Mouse (Mus musculus): Measurements from ENCODE around the gene Vipr2.

The Vipr2 gene

GRCm38 (mm10) chr12:116077074-116077854 is at the start of gene Vipr2:
TSS of gene Vipr2 (plus strand) at chr12:116077726.
- Histone ChIP-seq H3K27me3 (ENCODE audit: insufficient read depth, low read length) (peaks cover 37% of the 10 kb centered on the region), H3K9me3 (ENCODE audit: low read length) (peaks cover 43% of the 10 kb centered on the region), H3K36me3 (ENCODE audit: insufficient read depth, low read length) (no peaks in the 10 kb centered on the region), H3K4me3 (replicated peaks; ENCODE audit: low read length) (peak within 1 kb of the TSS; percentile 80), H3K4me1 (replicated peaks; ENCODE audit: low read depth, low read length) (peaks cover 3% of the 10 kb centered on the region; the same call in 1 of the 2 replicates)
- TF ChIP-seq CTCF (conservative IDR thresholded peaks at IDR 0.05; ENCODE audit: low read length) (no peak), NANOG (IDR thresholded peaks at IDR 0.05; ENCODE audit: borderline replicate concordance, low read length) (no peak)

DNA sequence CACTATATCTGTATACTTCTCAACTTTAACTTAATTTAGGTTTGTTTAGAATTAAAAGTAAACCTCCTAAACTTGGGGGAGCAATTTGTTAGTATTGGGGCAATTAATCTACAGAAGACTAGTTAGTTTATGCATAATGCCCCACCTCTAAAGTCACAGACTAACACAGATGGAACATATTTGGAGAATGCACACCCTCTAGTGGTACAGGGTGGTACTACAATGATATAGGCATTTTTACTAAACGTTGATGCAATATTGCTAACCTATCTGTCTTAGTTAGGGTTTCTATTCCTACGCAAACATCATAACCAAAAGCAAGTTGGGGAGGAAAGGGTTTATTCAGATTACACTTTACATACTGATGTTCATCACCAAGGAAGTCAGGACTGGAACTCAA is 49.4 kb upstream of the Vipr2 start:
- no peaks in the 10 kb centered on the region for H3K27me3 ChIP-seq (ENCODE audit: insufficient read depth, low read length)
- peaks cover 8% of the 10 kb centered on the region; the same call in 1 of the 2 replicates for H3K9me3 ChIP-seq (ENCODE audit: low read length)
- TF ChIP-seq CTCF (conservative IDR thresholded peaks at IDR 0.05; ENCODE audit: low read length) (peak; percentile 70), NANOG (IDR thresholded peaks at IDR 0.05; ENCODE audit: borderline replicate concordance, low read length) (no peak), POU5F1 (IDR thresholded peaks at IDR 0.05; ENCODE audit: borderline replicate concordance, low read length) (no peak)
- H3K4me3 ChIP-seq (replicated peaks; ENCODE audit: low read length), result no peak overlapping the region
- H3K4me1 ChIP-seq (replicated peaks; ENCODE audit: low read depth, low read length), result no peaks in the 10 kb centered on the region
- H3K36me3 ChIP-seq (ENCODE audit: insufficient read depth, low read length), result no peaks in the 10 kb centered on the region

DNA sequence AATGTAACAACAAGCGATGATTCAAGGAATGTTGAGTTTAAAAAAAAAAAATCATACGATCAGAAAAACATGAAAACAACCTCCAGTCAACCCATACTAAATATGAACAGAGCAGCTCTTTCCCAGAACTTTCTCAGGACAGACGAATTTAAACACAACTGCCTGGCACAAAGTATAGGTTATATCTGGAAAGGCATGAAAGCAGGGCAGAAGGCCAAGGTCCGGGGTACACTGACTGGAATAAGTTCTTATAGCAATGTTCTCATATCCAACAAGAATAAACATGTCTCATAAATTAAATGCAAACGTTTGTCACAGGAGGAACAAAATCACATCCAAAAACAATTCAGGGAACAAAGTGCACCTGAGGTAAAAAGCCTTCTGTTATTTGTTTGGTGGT is 42.2 kb upstream of the Vipr2 start:
- H3K4me3 ChIP-seq (replicated peaks; ENCODE audit: low read length), result no peak overlapping the region
- H3K9me3 ChIP-seq (ENCODE audit: low read length), result no peaks in the 10 kb centered on the region
- no peak for TF ChIP-seq NANOG (IDR thresholded peaks at IDR 0.05; ENCODE audit: borderline replicate concordance, low read length)
- no peak for TF ChIP-seq CTCF (conservative IDR thresholded peaks at IDR 0.05; ENCODE audit: low read length)
- TF ChIP-seq POU5F1 (IDR thresholded peaks at IDR 0.05; ENCODE audit: borderline replicate concordance, low read length), result no peak
- H3K27me3 ChIP-seq (ENCODE audit: insufficient read depth, low read length), result no peaks in the 10 kb centered on the region
- no peaks in the 10 kb centered on the region for H3K4me1 ChIP-seq (replicated peaks; ENCODE audit: low read depth, low read length)
- H3K36me3 ChIP-seq (ENCODE audit: insufficient read depth, low read length), result no peaks in the 10 kb centered on the region

GRCm38 (mm10) chr12:116044785-116045184 is 32.7 kb upstream of the Vipr2 start:
- Histone ChIP-seq H3K9me3 (ENCODE audit: low read length) (no peaks in the 10 kb centered on the region), H3K4me3 (replicated peaks; ENCODE audit: low read length) (no peak overlapping the region), H3K36me3 (ENCODE audit: insufficient read depth, low read length) (no peaks in the 10 kb centered on the region), H3K27me3 (ENCODE audit: insufficient read depth, low read length) (no peaks in the 10 kb centered on the region), H3K4me1 (replicated peaks; ENCODE audit: low read depth, low read length) (peaks cover 15% of the 10 kb centered on the region)
- TF ChIP-seq POU5F1 (IDR thresholded peaks at IDR 0.05; ENCODE audit: borderline replicate concordance, low read length) (no peak), NANOG (IDR thresholded peaks at IDR 0.05; ENCODE audit: borderline replicate concordance, low read length) (no peak), CTCF (conservative IDR thresholded peaks at IDR 0.05; ENCODE audit: low read length) (no peak)

- Histone ChIP-seq H3K4me1 (replicated peaks; ENCODE audit: low read depth, low read length) (peaks cover 15% of the 10 kb centered on the region), H3K9me3 (ENCODE audit: low read length) (no peaks in the 10 kb centered on the region), H3K4me3 (replicated peaks; ENCODE audit: low read length) (peak within 1 kb of the TSS; percentile 93), H3K27me3 (ENCODE audit: insufficient read depth, low read length) (no peaks in the 10 kb centered on the region), H3K36me3 (ENCODE audit: insufficient read depth, low read length) (peaks cover 19% of the 10 kb centered on the region)
- TF ChIP-seq CTCF (conservative IDR thresholded peaks at IDR 0.05; ENCODE audit: low read length) (no peak), NANOG (IDR thresholded peaks at IDR 0.05; ENCODE audit: borderline replicate concordance, low read length) (no peak), POU5F1 (IDR thresholded peaks at IDR 0.05; ENCODE audit: borderline replicate concordance, low read length) (no peak)
Observed at GRCm38 (mm10) chr12:116047440-116048377, 29.8 kb upstream of the Vipr2 start, which contains the start of gene Zfp386. TSS of gene Zfp386 (plus strand) at chr12:116047724.

DNA sequence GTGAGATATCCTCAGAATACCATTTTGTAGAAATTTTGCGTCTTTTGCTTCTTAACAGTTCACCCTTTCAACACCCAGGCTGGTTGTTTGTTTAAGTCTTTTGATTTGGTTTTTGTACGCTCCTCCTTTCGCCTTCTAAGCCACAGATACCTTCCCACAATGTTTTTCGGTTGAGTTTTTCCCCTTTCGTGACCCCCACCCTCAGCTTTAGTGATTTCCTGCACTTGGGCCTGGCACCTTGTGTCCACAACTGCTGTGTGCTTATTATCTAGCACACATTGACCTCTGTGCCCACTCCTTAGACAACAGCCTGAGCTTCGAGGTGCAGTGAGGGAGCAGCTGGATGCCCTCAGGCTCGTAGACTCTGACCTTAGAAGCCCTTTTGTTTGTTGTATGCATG is 28.8 kb upstream of the Vipr2 start:
- no peak for TF ChIP-seq CTCF (conservative IDR thresholded peaks at IDR 0.05; ENCODE audit: low read length)
- no peak for TF ChIP-seq POU5F1 (IDR thresholded peaks at IDR 0.05; ENCODE audit: borderline replicate concordance, low read length)
- no peak for TF ChIP-seq NANOG (IDR thresholded peaks at IDR 0.05; ENCODE audit: borderline replicate concordance, low read length)
- no peaks in the 10 kb centered on the region for H3K27me3 ChIP-seq (ENCODE audit: insufficient read depth, low read length)
- H3K9me3 ChIP-seq (ENCODE audit: low read length), result no peaks in the 10 kb centered on the region
- peaks cover 19% of the 10 kb centered on the region for H3K36me3 ChIP-seq (ENCODE audit: insufficient read depth, low read length)
- peak overlapping the region; percentile 93 for H3K4me3 ChIP-seq (replicated peaks; ENCODE audit: low read length)
- peaks cover 15% of the 10 kb centered on the region for H3K4me1 ChIP-seq (replicated peaks; ENCODE audit: low read depth, low read length)

GRCm38 (mm10) chr12:116049236-116049635 is 28.3 kb upstream of the Vipr2 start:
- no peak for TF ChIP-seq CTCF (conservative IDR thresholded peaks at IDR 0.05; ENCODE audit: low read length)
- TF ChIP-seq POU5F1 (IDR thresholded peaks at IDR 0.05; ENCODE audit: borderline replicate concordance, low read length), result no peak
- no peak for TF ChIP-seq NANOG (IDR thresholded peaks at IDR 0.05; ENCODE audit: borderline replicate concordance, low read length)
- H3K27me3 ChIP-seq (ENCODE audit: insufficient read depth, low read length), result no peaks in the 10 kb centered on the region
- peaks cover 15% of the 10 kb centered on the region for H3K4me1 ChIP-seq (replicated peaks; ENCODE audit: low read depth, low read length)
- peaks cover 21% of the 10 kb centered on the region for H3K36me3 ChIP-seq (ENCODE audit: insufficient read depth, low read length)
- H3K9me3 ChIP-seq (ENCODE audit: low read length), result no peaks in the 10 kb centered on the region
- no peak overlapping the region for H3K4me3 ChIP-seq (replicated peaks; ENCODE audit: low read length)

DNA sequence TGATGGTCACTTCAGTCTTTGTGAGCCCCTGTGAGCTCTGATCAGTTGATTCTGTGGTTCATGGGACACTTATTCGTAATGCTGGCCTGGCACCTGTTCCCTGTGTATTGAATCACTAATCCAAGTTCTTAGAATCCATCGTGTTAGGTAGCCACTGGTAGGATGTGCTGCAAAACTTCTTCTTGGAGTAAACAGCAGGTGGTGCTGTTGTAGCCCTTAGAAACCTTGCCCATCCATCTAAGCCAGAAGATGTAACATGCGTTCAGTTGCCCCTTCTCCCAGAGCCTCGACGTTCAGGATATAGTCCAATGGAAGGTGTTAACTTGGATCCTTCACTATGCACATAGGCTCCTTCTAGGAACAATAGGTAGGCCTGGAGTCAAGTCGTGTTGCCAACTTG is 27.8 kb upstream of the Vipr2 start:
- TF ChIP-seq CTCF (conservative IDR thresholded peaks at IDR 0.05; ENCODE audit: low read length), result peak; percentile 30; the same call in 1 of the 2 replicates
- TF ChIP-seq POU5F1 (IDR thresholded peaks at IDR 0.05; ENCODE audit: borderline replicate concordance, low read length), result no peak
- no peak for TF ChIP-seq NANOG (IDR thresholded peaks at IDR 0.05; ENCODE audit: borderline replicate concordance, low read length)
- H3K4me1 ChIP-seq (replicated peaks; ENCODE audit: low read depth, low read length), result peaks cover 15% of the 10 kb centered on the region
- no peak overlapping the region for H3K4me3 ChIP-seq (replicated peaks; ENCODE audit: low read length)
- no peaks in the 10 kb centered on the region for H3K9me3 ChIP-seq (ENCODE audit: low read length)
- no peaks in the 10 kb centered on the region for H3K27me3 ChIP-seq (ENCODE audit: insufficient read depth, low read length)
- peaks cover 26% of the 10 kb centered on the region for H3K36me3 ChIP-seq (ENCODE audit: insufficient read depth, low read length)
